Mouse (Mus musculus): Measurements from ENCODE around the gene Prl3d3. TPM values are rescaled to one million over a fixed set of nuclear protein-coding genes. Genes with fewer than 3 reads are reported as not detected.
"Not testable (repeated sequence)": the region's sequence is repeated elsewhere in the genome, so short reads cannot be mapped to it uniquely, and the experiment has no call there.

Prl3d3 gene
- total RNA-seq (2017) = not detected in 3 replicates

GRCm38 (mm10) chr13:27156490-27156889 is at the start of gene Prl3d3:
Gene Prl3d3, plus strand, starts transcription at chr13:27156790.
- ATAC-seq (replicated peaks; ENCODE audit: insufficient number of reproducible peaks, low FRiP score, low TSS enrichment, poor library complexity, severe bottlenecking) = not testable (repeated sequence)

DNA sequence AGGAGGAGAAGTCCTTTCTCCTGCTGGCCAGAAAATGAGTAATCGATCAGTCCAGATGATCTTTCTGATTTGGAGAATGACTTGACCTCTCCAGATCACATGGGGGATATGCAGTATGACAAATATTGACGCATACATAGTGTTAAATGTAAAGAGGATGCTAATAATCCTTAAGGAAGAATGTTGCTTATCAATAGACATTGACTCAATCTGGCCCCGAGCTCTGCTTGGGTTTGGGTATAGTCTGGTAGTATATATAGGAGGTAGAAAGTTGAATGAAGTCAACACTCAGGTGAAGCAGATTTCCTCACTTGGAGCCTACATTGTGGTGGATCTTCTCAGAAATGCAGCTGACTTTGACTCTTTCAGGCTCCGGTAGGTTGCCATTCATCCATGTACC is 35.2 kb upstream of the Prl3d3 start, which contains the start of gene Prl3d2:
Gene Prl3d2, plus strand, starts transcription at position 301 of the 400 bp plus-strand sequence.
- not testable (repeated sequence) for ATAC-seq (replicated peaks; ENCODE audit: insufficient number of reproducible peaks, low FRiP score, low TSS enrichment, poor library complexity, severe bottlenecking)

DNA sequence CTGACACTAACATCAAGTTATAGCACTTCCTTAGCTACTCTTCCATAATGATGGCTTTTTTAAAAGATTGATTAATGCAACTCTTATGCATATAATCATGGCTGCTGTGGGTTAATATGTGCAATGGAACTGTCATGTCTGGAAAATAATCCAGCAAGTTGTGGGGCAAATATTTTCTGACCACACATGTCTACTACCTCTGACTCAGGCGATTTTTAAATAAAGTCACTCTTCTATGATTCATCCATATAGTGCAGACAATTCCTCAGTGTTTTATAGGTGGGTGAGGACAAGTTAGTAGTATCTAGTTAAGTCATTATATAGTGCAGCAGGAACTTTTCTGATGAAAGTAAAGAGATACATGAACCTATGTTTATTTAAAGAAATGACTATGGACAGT is 8.3 kb upstream of the Prl3d3 start:
- no peak for ATAC-seq (replicated peaks; ENCODE audit: insufficient number of reproducible peaks, low FRiP score, low TSS enrichment, poor library complexity, severe bottlenecking)

DNA sequence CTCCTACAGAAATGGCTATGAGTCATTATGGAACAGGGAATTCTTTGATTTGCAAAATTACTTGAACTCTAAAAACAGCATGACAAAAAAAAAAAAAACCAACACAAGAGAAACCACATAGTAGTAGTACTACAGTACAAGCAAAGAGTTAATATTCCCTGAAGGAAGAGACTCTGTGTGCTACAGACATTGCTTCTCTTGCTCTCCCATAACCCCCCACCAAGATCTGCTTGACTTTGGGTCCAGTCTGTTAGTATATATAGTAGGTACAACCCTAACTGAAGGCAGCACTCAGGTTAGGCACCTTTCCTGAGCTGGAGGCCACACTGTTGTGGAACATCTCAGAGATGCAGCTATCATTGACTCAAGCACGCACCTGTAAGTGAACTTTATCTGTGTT is 39.8 kb downstream of the Prl3d3 start, which contains the start of gene Prl3c1:
Gene Prl3c1, plus strand, starts transcription at position 301 of the 400 bp plus-strand sequence.
- ATAC-seq (replicated peaks; ENCODE audit: insufficient number of reproducible peaks, low FRiP score, low TSS enrichment, poor library complexity, severe bottlenecking) = no peak

Other genes starting within 250 kb of the Prl3d3 start
- gene Prl, start 99.2 kb upstream of the Prl3d3 start, total RNA-seq (2017) = not detected in 3 replicates
- gene Prl3d1, start 62.6 kb upstream of the Prl3d3 start, total RNA-seq (2017) = not detected in 3 replicates
- not detected in 3 replicates for gene Prl3d2, start 35.1 kb upstream of the Prl3d3 start, total RNA-seq (2017)
- not detected in 3 replicates for gene Prl3c1, start 39.9 kb downstream of the Prl3d3 start, total RNA-seq (2017)
- gene Prl3b1, start 85.1 kb downstream of the Prl3d3 start, total RNA-seq (2017) = not detected in 3 replicates
- not detected in 3 replicates for gene Prl3a1, start 102.6 kb downstream of the Prl3d3 start, total RNA-seq (2017)
- gene Prl6a1, start 155.8 kb downstream of the Prl3d3 start, total RNA-seq (2017) = not detected in 3 replicates
- gene Prl8a2, start 188.9 kb downstream of the Prl3d3 start, total RNA-seq (2017) = not detected in 3 replicates
- gene Prl2b1, start 234.1 kb downstream of the Prl3d3 start, total RNA-seq (2017) = not detected in 3 replicates

Data from monocyte, adult 5-6 weeks (primary cell).